Mouse (Mus musculus) CH12.LX (cell line): ENCODE measurements around the gene Sik3. TPM values are rescaled to one million over a fixed set of nuclear protein-coding genes. Genes with fewer than 3 reads are reported as not detected.

ENCODE experiments used
- DNase-seq: peaks from one replicate; pipeline ENCODE4 v3.0.0-alpha.2; 2013; ENCODE audit errors: extremely low read depth
- H3K27ac ChIP-seq: 2 replicates; pipeline ENCODE4 v1.5.1; 2012; ENCODE audit warnings: low read depth, mild to moderate bottlenecking, control low read depth, moderate library complexity; ENCODE audit not compliant: insufficient read depth
- H3K27me3 ChIP-seq: replicated peaks from 2 replicates; pipeline ENCODE3; 2012; ENCODE audit warnings: inconsistent platforms
- H3K36me3 ChIP-seq, 2 experiments: replicated peaks in 1 of 2; 2 replicates each; pipeline versions ENCODE3 to v1.6.1; 2012; ENCODE audit warnings: inconsistent platforms in 1 of 2, low read length in 1 of 2, mild to moderate bottlenecking in 1 of 2, mixed read lengths in 1 of 2, moderate library complexity in 1 of 2; ENCODE audit not compliant: control insufficient read depth in 1 of 2, insufficient read depth in 1 of 2
- H3K4me1 ChIP-seq, 2 experiments: 2 replicates each; pipeline ENCODE4 v1.6.1; 2012; ENCODE audit warnings: inconsistent platforms in 1 of 2, moderate library complexity in 1 of 2; ENCODE audit not compliant: insufficient read depth in 2 of 2, control insufficient read depth in 1 of 2
- H3K4me2 ChIP-seq: 2 replicates; pipeline ENCODE4 v1.6.1; 2012; ENCODE audit warnings: low read depth, mild to moderate bottlenecking, control low read depth; ENCODE audit not compliant: poor library complexity, insufficient read depth, severe bottlenecking
- H3K4me3 ChIP-seq, 3 experiments: fragments of 150-350 bp in 1 of 3; sonication (generic) in 1 of 3; replicated peaks in 1 of 3; 2 replicates each; pipeline versions ENCODE3 to v1.5.1; 2011 to 2012; ENCODE audit warnings: low read depth in 2 of 3, low read length in 2 of 3, mild to moderate bottlenecking in 2 of 3, moderate library complexity in 2 of 3, control low read depth in 1 of 3, improper control_type of control experiment in 1 of 3, inconsistent platforms in 1 of 3, mixed read lengths in 1 of 3; ENCODE audit not compliant: poor library complexity in 1 of 3
- H3K79me2 ChIP-seq: replicated peaks from 2 replicates; pipeline ENCODE4 v1.6.1; 2012; ENCODE audit warnings: mild to moderate bottlenecking, moderate library complexity; ENCODE audit not compliant: control insufficient read depth, poor library complexity, insufficient read depth, severe bottlenecking; ENCODE audit errors: extremely low read depth
- H3K9ac ChIP-seq: 2 replicates; pipeline ENCODE4 v1.6.1; 2012; ENCODE audit warnings: low read depth, mild to moderate bottlenecking, control low read depth, moderate library complexity; ENCODE audit not compliant: insufficient read depth
- H3K9me3 ChIP-seq: replicated peaks from 2 replicates; pipeline ENCODE3; 2012; ENCODE audit warnings: low read length, inconsistent platforms, mixed read lengths
- CHD1 ChIP-seq: IDR thresholded peaks from 2 replicates; pipeline ENCODE4 v1.6.1; 2012; ENCODE audit warnings: low read depth, low read length, improper control_type of control experiment, inconsistent platforms
- E2F4 ChIP-seq: IDR thresholded peaks from 2 replicates; pipeline ENCODE4 v1.6.1; 2011; ENCODE audit warnings: low read depth, low read length, improper control_type of control experiment; ENCODE audit not compliant: insufficient replicate concordance
- EP300 ChIP-seq: IDR thresholded peaks from 2 replicates; pipeline ENCODE4 v1.6.1; 2011; ENCODE audit warnings: low read length, improper control_type of control experiment
- ETS1 ChIP-seq: conservative IDR thresholded peaks from 2 replicates; pipeline ENCODE4 v1.6.1; 2012; ENCODE audit warnings: low read depth, mild to moderate bottlenecking, inconsistent platforms, low read length, improper control_type of control experiment, moderate library complexity
- GABPA ChIP-seq: IDR thresholded peaks from 2 replicates; pipeline ENCODE4 v1.6.1; 2012; ENCODE audit warnings: low read depth, low read length, improper control_type of control experiment, inconsistent platforms; ENCODE audit not compliant: insufficient replicate concordance
- IRF4 ChIP-seq: IDR thresholded peaks from 2 replicates; pipeline ENCODE4 v1.6.1; 2014; ENCODE audit warnings: low read depth, mild to moderate bottlenecking, inconsistent platforms, low read length, improper control_type of control experiment
- JUND ChIP-seq: conservative IDR thresholded peaks from 2 replicates; pipeline ENCODE4 v1.6.1; 2011; ENCODE audit warnings: low read depth, low read length, improper control_type of control experiment
- MEF2A ChIP-seq: IDR thresholded peaks from 2 replicates; pipeline ENCODE4 v1.6.1; 2014; ENCODE audit warnings: low read depth, mild to moderate bottlenecking, inconsistent platforms, low read length, improper control_type of control experiment, borderline replicate concordance
- MYC ChIP-seq: IDR thresholded peaks from 2 replicates; pipeline ENCODE4 v1.6.1; 2011; ENCODE audit warnings: low read depth, mild to moderate bottlenecking, improper control_type of control experiment, low read length
- NELFE ChIP-seq: IDR thresholded peaks from 2 replicates; pipeline ENCODE4 v1.6.1; 2011; ENCODE audit warnings: low read depth, low read length, improper control_type of control experiment
- NRF1 ChIP-seq: IDR thresholded peaks from 2 replicates; pipeline ENCODE4 v1.6.1; 2014; ENCODE audit warnings: low read depth, mild to moderate bottlenecking, inconsistent platforms, low read length, improper control_type of control experiment, moderate library complexity
- PAX5 ChIP-seq: IDR thresholded peaks from 2 replicates; pipeline ENCODE4 v1.6.1; 2012; ENCODE audit warnings: low read length, inconsistent platforms, mixed read lengths
- POLR2A ChIP-seq: IDR thresholded peaks from 2 replicates; pipeline ENCODE4 v1.6.1; 2011; ENCODE audit warnings: low read depth, mild to moderate bottlenecking, improper control_type of control experiment, low read length
- POLR2AphosphoS2 ChIP-seq: IDR thresholded peaks from 2 replicates; pipeline ENCODE4 v1.6.1; 2011; ENCODE audit warnings: low read depth, low read length, improper control_type of control experiment
- RAD21 ChIP-seq: IDR thresholded peaks from 2 replicates; pipeline ENCODE4 v1.6.1; 2011; ENCODE audit warnings: low read depth, mild to moderate bottlenecking, low read length, improper control_type of control experiment, moderate library complexity
- SIN3A ChIP-seq: IDR thresholded peaks from 2 replicates; pipeline ENCODE4 v1.6.1; 2012; ENCODE audit warnings: low read length, improper control_type of control experiment, inconsistent platforms
- SMC3 ChIP-seq: IDR thresholded peaks from 2 replicates; pipeline ENCODE4 v1.6.1; 2011; ENCODE audit warnings: low read depth, low read length, improper control_type of control experiment
- TCF12 ChIP-seq: IDR thresholded peaks from 2 replicates; pipeline ENCODE4 v1.6.1; 2014; ENCODE audit warnings: low read depth, mild to moderate bottlenecking, inconsistent platforms, low read length, improper control_type of control experiment
- ZKSCAN1 ChIP-seq: IDR thresholded peaks from 2 replicates; pipeline ENCODE4 v1.6.1; 2012; ENCODE audit warnings: low read depth, inconsistent platforms, low read length, improper control_type of control experiment, borderline replicate concordance
- ZNF384 ChIP-seq: IDR thresholded peaks from 2 replicates; pipeline ENCODE4 v1.6.1; 2012; ENCODE audit warnings: low read depth, low read length, improper control_type of control experiment, inconsistent platforms
- dilution Hi-C: fragments of 300-500 bp; cut with MboI; formaldehyde crosslinking; loops from 2 replicates; pipeline ENCODE4 v1.14.3; 2020; ENCODE audit warnings: low sequenced_read_pairs; ENCODE audit not compliant: extremely low pct_unique_long_range_greater_than_20kb, extremely low pct_ligation_motif_present
- in situ Hi-C: fragments of 300-500 bp; cut with MboI; formaldehyde crosslinking; loops from 3 replicates; pipeline ENCODE4 v1.14.3; 2019; ENCODE audit warnings: low sequenced_read_pairs, low pct_ligation_motif_present, low pct_unique_long_range_greater_than_20kb, mixed read lengths
- polyA plus RNA-seq: library from polyadenylated mRNA; unstranded; fragments of >175 nt; gene quantifications from 2 replicates; pipeline ENCODE4 v1.2.1, GENCODE M21; 2012; ENCODE audit warnings: low read depth; ENCODE audit not compliant: insufficient read length
- total RNA-seq, 2 experiments: library from RNA; depleted of rRNA; stranded (reverse); fragments of 300-350 nt in 1 of 2; fragments of >200 nt in 1 of 2; gene quantifications; 2 replicates each; pipeline ENCODE4 v1.2.3; 2012 to 2014

The Sik3 gene
- total and polyA plus RNA-seq, 3 experiments: 14.9 to 29.8 (median 21.4) TPM

- no peak overlapping the region for H3K4me2 ChIP-seq
- no peak overlapping the region for H3K4me3 ChIP-seq
- no peak overlapping the region for H3K27ac ChIP-seq
- no peak overlapping the region for H3K9ac ChIP-seq
- no peaks in the 10 kb centered on the region for H3K9me3 ChIP-seq
- no peaks in the 10 kb centered on the region for H3K27me3 ChIP-seq
- TF ChIP-seq SIN3A (no peak), TCF12 (no peak), JUND (no peak), POLR2AphosphoS2 (no peak), RAD21 (no peak), ZNF384 (no peak), ETS1 (no peak), CHD1 (no peak), IRF4 (no peak), NRF1 (no peak), MEF2A (no peak)
- H3K4me1 ChIP-seq: no peaks in the 10 kb centered on the region
- in situ Hi-C loops: no loop called here
- no peak for DNase-seq
- dilution Hi-C loops: no loop called here
- peaks cover 67 to 94% of the 10 kb centered on the region in 2 experiments for H3K36me3 ChIP-seq
- H3K79me2 ChIP-seq: no peaks in the 10 kb centered on the region
Observed at GRCm38 (mm10) chr9:46214276-46214675, 201.7 kb downstream of the Sik3 start.

GRCm38 (mm10) chr9:46214946-46215337 lies 202.3 kb downstream of the Sik3 start:
- Histone ChIP-seq H3K4me3 (no peak overlapping the region), H3K36me3 (peaks cover 68 to 95% of the 10 kb centered on the region in 2 experiments), H3K9me3 (no peaks in the 10 kb centered on the region), H3K4me2 (no peak overlapping the region), H3K4me1 (no peaks in the 10 kb centered on the region), H3K79me2 (no peaks in the 10 kb centered on the region), H3K27me3 (no peaks in the 10 kb centered on the region), H3K9ac (no peak overlapping the region), H3K27ac (no peak overlapping the region)
- dilution Hi-C loops (no loop called here), in situ Hi-C loops (no loop called here)
- DNase-seq: no peak
- no peak for TF ChIP-seq GABPA
- TF ChIP-seq MYC: no peak
- TF ChIP-seq SMC3: no peak
- TF ChIP-seq EP300: no peak
- no peak for TF ChIP-seq NRF1
- no peak for TF ChIP-seq MEF2A
- TF ChIP-seq E2F4: no peak
- no peak for TF ChIP-seq ZKSCAN1
- no peak for TF ChIP-seq NELFE
- TF ChIP-seq POLR2A: no peak
- no peak for TF ChIP-seq PAX5
